Mouse (Mus musculus): ENCODE measurements at regions not wholly inside any gene's neighbourhood (a gene's known extent, or its start where the extent isn't known, plus 50 kb on each side); places are given as distances from the start of the nearest gene placed in this dataset.

- 81% methylated on average over 4 of the region's 4 CpGs for WGBS
- H3K4me2 ChIP-seq (ENCODE audit: low read depth, low read length) = no peak overlapping the region
- H3K9me3 ChIP-seq (ENCODE audit: low read length) = no peaks in the 10 kb centered on the region
- H3K27ac ChIP-seq = no peak overlapping the region
- DNase-seq (ENCODE audit: low spot score) (no peak), ATAC-seq (no peak)
- H3K9ac ChIP-seq (replicated peaks; ENCODE audit: low read length) = no peak overlapping the region
- no peaks in the 10 kb centered on the region for H3K4me1 ChIP-seq (ENCODE audit: insufficient read depth, low read length)
- no peaks in the 10 kb centered on the region for H3K36me3 ChIP-seq (ENCODE audit: insufficient read depth, low read length)
- H3K4me3 ChIP-seq (ENCODE audit: low read length) = no peak overlapping the region
- no peak for TF ChIP-seq CTCF (IDR thresholded peaks at IDR 0.05; ENCODE audit: low read depth)
- no peaks in the 10 kb centered on the region for H3K27me3 ChIP-seq (ENCODE audit: insufficient read depth, low read length)
Observed at GRCm38 (mm10) chr17:14505415-14505814, 188.6 kb downstream of the Thbs2 start.

GRCm38 (mm10) chr17:14503670-14504069, 190.4 kb downstream of the Thbs2 start:
- H3K36me3 ChIP-seq (ENCODE audit: insufficient read depth, low read length) = no peaks in the 10 kb centered on the region
- H3K4me1 ChIP-seq (ENCODE audit: insufficient read depth, low read length) = no peaks in the 10 kb centered on the region
- H3K4me2 ChIP-seq (ENCODE audit: low read depth, low read length) = no peak overlapping the region
- ATAC-seq (no peak), DNase-seq (ENCODE audit: low spot score) (no peak)
- no peaks in the 10 kb centered on the region for H3K27me3 ChIP-seq (ENCODE audit: insufficient read depth, low read length)
- H3K4me3 ChIP-seq (ENCODE audit: low read length) = no peak overlapping the region
- TF ChIP-seq CTCF (IDR thresholded peaks at IDR 0.05; ENCODE audit: low read depth) = no peak
- no peak overlapping the region for H3K27ac ChIP-seq
- H3K9ac ChIP-seq (replicated peaks; ENCODE audit: low read length) = no peak overlapping the region
- 65% methylated on average over 1 of the region's 1 CpGs for WGBS
- H3K9me3 ChIP-seq (ENCODE audit: low read length) = no peaks in the 10 kb centered on the region

GRCm38 (mm10) chr17:14501341-14501740, 192.7 kb downstream of the Thbs2 start:
- no peak overlapping the region for H3K27ac ChIP-seq
- no peaks in the 10 kb centered on the region for H3K4me1 ChIP-seq (ENCODE audit: insufficient read depth, low read length)
- ATAC-seq (no peak), DNase-seq (ENCODE audit: low spot score) (no peak)
- no peaks in the 10 kb centered on the region for H3K9me3 ChIP-seq (ENCODE audit: low read length)
- H3K27me3 ChIP-seq (ENCODE audit: insufficient read depth, low read length) = no peaks in the 10 kb centered on the region
- WGBS = 71% methylated on average over 2 of the region's 2 CpGs
- H3K4me2 ChIP-seq (ENCODE audit: low read depth, low read length) = no peak overlapping the region
- no peaks in the 10 kb centered on the region for H3K36me3 ChIP-seq (ENCODE audit: insufficient read depth, low read length)
- H3K4me3 ChIP-seq (ENCODE audit: low read length) = no peak overlapping the region
- no peak overlapping the region for H3K9ac ChIP-seq (replicated peaks; ENCODE audit: low read length)
- TF ChIP-seq CTCF (IDR thresholded peaks at IDR 0.05; ENCODE audit: low read depth) = no peak

GRCm38 (mm10) chr17:14497086-14497485, 196.9 kb downstream of the Thbs2 start:
- Histone ChIP-seq H3K36me3 (ENCODE audit: insufficient read depth, low read length) (no peaks in the 10 kb centered on the region), H3K27ac (no peak overlapping the region), H3K9me3 (ENCODE audit: low read length) (no peaks in the 10 kb centered on the region), H3K4me1 (ENCODE audit: insufficient read depth, low read length) (no peaks in the 10 kb centered on the region), H3K9ac (replicated peaks; ENCODE audit: low read length) (no peak overlapping the region), H3K4me3 (ENCODE audit: low read length) (no peak overlapping the region), H3K4me2 (ENCODE audit: low read depth, low read length) (no peak overlapping the region), H3K27me3 (ENCODE audit: insufficient read depth, low read length) (no peaks in the 10 kb centered on the region)
- DNase-seq (ENCODE audit: low spot score) (no peak), ATAC-seq (no peak)
- 82% methylated on average over 15 of the region's 15 CpGs for WGBS
- TF ChIP-seq CTCF (IDR thresholded peaks at IDR 0.05; ENCODE audit: low read depth) = no peak

- no peaks in the 10 kb centered on the region for H3K36me3 ChIP-seq (ENCODE audit: insufficient read depth, low read length)
- no peak overlapping the region for H3K9ac ChIP-seq (replicated peaks; ENCODE audit: low read length)
- no peak for DNase-seq (ENCODE audit: low spot score)
- H3K4me2 ChIP-seq (ENCODE audit: low read depth, low read length) = no peak overlapping the region
- H3K4me1 ChIP-seq (ENCODE audit: insufficient read depth, low read length) = no peaks in the 10 kb centered on the region
- TF ChIP-seq CTCF (IDR thresholded peaks at IDR 0.05; ENCODE audit: low read depth) = no peak
- H3K4me3 ChIP-seq (ENCODE audit: low read length) = no peak overlapping the region
- ATAC-seq = no peak
- no peaks in the 10 kb centered on the region for H3K9me3 ChIP-seq (ENCODE audit: low read length)
- H3K27me3 ChIP-seq (ENCODE audit: insufficient read depth, low read length) = no peaks in the 10 kb centered on the region
- H3K27ac ChIP-seq = no peak overlapping the region
- 78% methylated on average over 8 of the region's 8 CpGs for WGBS
Observed at GRCm38 (mm10) chr17:14493751-14494320, 200.2 kb downstream of the Thbs2 start.

- no peak overlapping the region for H3K4me2 ChIP-seq (ENCODE audit: low read depth, low read length)
- H3K27me3 ChIP-seq (ENCODE audit: insufficient read depth, low read length) = no peaks in the 10 kb centered on the region
- no peak overlapping the region for H3K9ac ChIP-seq (replicated peaks; ENCODE audit: low read length)
- ATAC-seq (no peak), DNase-seq (ENCODE audit: low spot score) (no peak)
- 74% methylated on average over 10 of the region's 10 CpGs for WGBS
- H3K27ac ChIP-seq = no peak overlapping the region
- H3K9me3 ChIP-seq (ENCODE audit: low read length) = no peaks in the 10 kb centered on the region
- no peaks in the 10 kb centered on the region for H3K4me1 ChIP-seq (ENCODE audit: insufficient read depth, low read length)
- no peak for TF ChIP-seq CTCF (IDR thresholded peaks at IDR 0.05; ENCODE audit: low read depth)
- no peaks in the 10 kb centered on the region for H3K36me3 ChIP-seq (ENCODE audit: insufficient read depth, low read length)
- H3K4me3 ChIP-seq (ENCODE audit: low read length) = no peak overlapping the region
Observed at GRCm38 (mm10) chr17:14492936-14493335, 201.1 kb downstream of the Thbs2 start.

GRCm38 (mm10) chr17:14481746-14482145, 202.4 kb downstream of the Smoc2 start:
- no peaks in the 10 kb centered on the region for H3K9me3 ChIP-seq (ENCODE audit: low read length)
- H3K27me3 ChIP-seq (ENCODE audit: insufficient read depth, low read length) = no peaks in the 10 kb centered on the region
- no peak for ATAC-seq
- no peak overlapping the region for H3K27ac ChIP-seq
- no peak overlapping the region for H3K4me3 ChIP-seq (ENCODE audit: low read length)
- DNase-seq (ENCODE audit: low spot score) = no peak
- TF ChIP-seq CTCF (IDR thresholded peaks at IDR 0.05; ENCODE audit: low read depth) = no peak
- whole genome bisulfite sequencing = 64% methylated on average over 6 of the region's 6 CpGs
- H3K4me2 ChIP-seq (ENCODE audit: low read depth, low read length) = no peak overlapping the region
- H3K9ac ChIP-seq (replicated peaks; ENCODE audit: low read length) = no peak overlapping the region
- no peaks in the 10 kb centered on the region for H3K36me3 ChIP-seq (ENCODE audit: insufficient read depth, low read length)
- no peaks in the 10 kb centered on the region for H3K4me1 ChIP-seq (ENCODE audit: insufficient read depth, low read length)

Data from hindbrain, postnatal 0 days (tissue).